Mouse (Mus musculus): ENCODE results near the gene Gm8300. TPM values are rescaled to one million over a fixed set of nuclear protein-coding genes. Genes with fewer than 3 reads are reported as not detected.

Gene Gm8300
- not detected for polyA plus RNA-seq (2015; fragmentation: Illumina TruSeq; extraction: RNeasy Lipid Tissue Mini Kit (QIAGEN cat#74804); ENCODE audit: low read depth, low replicate concordance)

DNA sequence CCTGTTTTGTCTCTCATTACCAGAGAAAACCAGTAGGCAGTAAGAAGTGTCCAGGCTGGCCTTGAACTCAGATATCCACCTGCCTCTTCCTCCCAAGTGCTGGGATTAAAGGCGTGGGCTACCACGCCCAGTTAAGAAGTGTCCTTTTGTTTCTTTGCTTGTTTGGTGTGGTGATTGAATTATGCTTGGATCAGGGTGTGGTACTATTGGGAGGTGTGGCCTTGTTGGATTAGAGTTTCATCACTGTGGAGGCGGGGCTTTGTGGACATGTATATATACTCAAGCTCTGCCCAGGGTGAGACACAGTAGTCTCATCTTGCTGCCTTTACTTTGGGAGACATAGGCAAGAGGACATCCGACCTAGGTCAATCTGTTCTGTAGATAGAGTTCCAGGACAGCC lies at the start of gene Gm8300:
Gene Gm8300 (plus strand): TSS at position 301 of the 400 bp plus-strand sequence.

DNA sequence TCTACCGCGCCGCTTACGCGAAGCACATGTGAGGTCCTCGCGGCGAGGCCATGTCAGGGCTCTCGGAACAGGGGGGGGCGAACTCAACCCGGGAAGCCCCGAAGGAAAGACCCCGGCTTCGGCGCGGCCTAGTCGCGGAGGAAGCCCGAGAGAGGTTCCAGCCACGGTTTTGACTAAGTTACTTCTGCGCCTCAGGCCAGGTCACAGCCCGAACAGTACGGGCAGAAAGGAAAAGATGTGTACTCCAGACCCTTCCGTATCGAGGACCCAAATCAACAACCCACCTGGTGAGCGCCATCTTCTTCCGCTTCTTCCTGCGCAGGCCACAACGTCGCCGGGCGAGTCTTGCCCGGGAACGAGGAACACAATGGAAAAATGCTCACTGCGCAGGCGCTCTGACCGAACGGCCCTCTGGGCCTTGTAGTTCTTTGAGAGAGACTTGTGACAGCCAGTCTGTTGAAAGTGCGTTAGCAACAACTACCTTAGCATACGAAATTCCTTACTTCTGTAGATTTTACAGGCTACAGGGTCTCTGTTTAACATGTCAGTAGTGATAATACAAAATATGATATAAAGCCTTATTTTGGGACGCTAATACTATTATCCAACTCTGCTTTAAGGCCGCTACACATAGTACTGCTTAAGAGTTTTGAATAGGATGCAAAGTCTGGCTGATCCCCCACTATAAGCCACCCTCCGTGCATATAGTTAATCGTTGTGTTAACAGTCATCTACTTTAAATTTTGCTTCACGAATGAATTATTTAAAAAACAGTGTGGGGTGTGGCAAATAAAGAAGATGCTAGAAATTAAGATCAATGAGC lies 41.9 kb upstream of the Gm8300 start, which contains the start of gene Snw1:
Gene Snw1 (minus strand): TSS at position 311 of the 823 bp plus-strand sequence.

DNA sequence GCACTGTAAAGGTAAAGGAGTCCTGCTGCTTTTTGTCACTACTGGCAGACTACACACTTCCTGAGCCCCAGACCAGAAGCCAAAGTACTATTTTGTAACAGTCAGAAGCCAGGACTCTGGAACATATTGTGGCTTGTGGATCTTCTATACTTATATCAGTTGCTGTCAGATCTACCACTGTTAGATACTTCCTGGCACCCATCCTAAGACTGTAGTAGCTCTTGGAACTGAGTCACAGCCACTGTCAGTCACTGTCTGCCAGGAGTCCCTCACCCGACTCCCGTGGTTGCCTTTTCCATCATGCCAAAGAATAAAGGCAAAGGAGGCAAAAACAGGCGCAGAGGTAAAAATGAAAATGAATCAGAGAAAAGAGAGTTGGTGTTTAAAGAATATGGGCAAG lies 19.7 kb upstream of the Gm8300 start, which contains the start of gene Gm5788:
Gene Gm5788 (plus strand): TSS at position 301 of the 400 bp plus-strand sequence.

Other genes starting within 250 kb of the Gm8300 start
- gene Vipas39, start 248.1 kb upstream of the Gm8300 start, polyA plus RNA-seq (2015; fragmentation: Illumina TruSeq; extraction: RNeasy Lipid Tissue Mini Kit (QIAGEN cat#74804); ENCODE audit: low read depth, low replicate concordance): 59.1 TPM
- gene Ahsa1, start 247.8 kb upstream of the Gm8300 start, polyA plus RNA-seq (2015; fragmentation: Illumina TruSeq; extraction: RNeasy Lipid Tissue Mini Kit (QIAGEN cat#74804); ENCODE audit: low read depth, low replicate concordance): 241 TPM
- gene Ism2, start 214.6 kb upstream of the Gm8300 start, polyA plus RNA-seq (2015; fragmentation: Illumina TruSeq; extraction: RNeasy Lipid Tissue Mini Kit (QIAGEN cat#74804); ENCODE audit: low read depth, low replicate concordance): not detected
- gene Sptlc2, start 126.0 kb upstream of the Gm8300 start, polyA plus RNA-seq (2015; fragmentation: Illumina TruSeq; extraction: RNeasy Lipid Tissue Mini Kit (QIAGEN cat#74804); ENCODE audit: low read depth, low replicate concordance): 29.7 TPM
- 118 TPM for gene Slirp, start 70.4 kb upstream of the Gm8300 start, polyA plus RNA-seq (2015; fragmentation: Illumina TruSeq; extraction: RNeasy Lipid Tissue Mini Kit (QIAGEN cat#74804); ENCODE audit: low read depth, low replicate concordance)
- 17.2 TPM for gene Alkbh1, start 70.3 kb upstream of the Gm8300 start, polyA plus RNA-seq (2015; fragmentation: Illumina TruSeq; extraction: RNeasy Lipid Tissue Mini Kit (QIAGEN cat#74804); ENCODE audit: low read depth, low replicate concordance)
- gene Snw1, start 42.0 kb upstream of the Gm8300 start, polyA plus RNA-seq (2015; fragmentation: Illumina TruSeq; extraction: RNeasy Lipid Tissue Mini Kit (QIAGEN cat#74804); ENCODE audit: low read depth, low replicate concordance): 80.0 TPM
- gene Gm5788, start 19.6 kb upstream of the Gm8300 start, polyA plus RNA-seq (2015; fragmentation: Illumina TruSeq; extraction: RNeasy Lipid Tissue Mini Kit (QIAGEN cat#74804); ENCODE audit: low read depth, low replicate concordance): not detected
- gene Oog1, start 88.4 kb downstream of the Gm8300 start, polyA plus RNA-seq (2015; fragmentation: Illumina TruSeq; extraction: RNeasy Lipid Tissue Mini Kit (QIAGEN cat#74804); ENCODE audit: low read depth, low replicate concordance): not detected
- gene Gm4027, start 104.6 kb downstream of the Gm8300 start, polyA plus RNA-seq (2015; fragmentation: Illumina TruSeq; extraction: RNeasy Lipid Tissue Mini Kit (QIAGEN cat#74804); ENCODE audit: low read depth, low replicate concordance): not detected
- not detected for gene Gm16381, start 130.3 kb downstream of the Gm8300 start, polyA plus RNA-seq (2015; fragmentation: Illumina TruSeq; extraction: RNeasy Lipid Tissue Mini Kit (QIAGEN cat#74804); ENCODE audit: low read depth, low replicate concordance)